Mouse (Mus musculus) CH12.LX (cell line): Measurements from ENCODE around the gene Grap. TPM values are rescaled to one million over a fixed set of nuclear protein-coding genes. Genes with fewer than 3 reads are reported as not detected.

Source experiments
- DNase-seq: peaks from one replicate; pipeline ENCODE4 v3.0.0-alpha.2; 2013; ENCODE audit errors: extremely low read depth
- H3K27ac ChIP-seq: 2 replicates; pipeline ENCODE4 v1.5.1; 2012; ENCODE audit warnings: low read depth, mild to moderate bottlenecking, control low read depth, moderate library complexity; ENCODE audit not compliant: insufficient read depth
- H3K27me3 ChIP-seq: replicated peaks from 2 replicates; pipeline ENCODE3; 2012; ENCODE audit warnings: inconsistent platforms
- H3K36me3 ChIP-seq, 2 experiments: replicated peaks in 1 of 2; 2 replicates each; pipeline versions ENCODE3 to v1.6.1; 2012; ENCODE audit warnings: inconsistent platforms in 1 of 2, low read length in 1 of 2, mild to moderate bottlenecking in 1 of 2, mixed read lengths in 1 of 2, moderate library complexity in 1 of 2; ENCODE audit not compliant: control insufficient read depth in 1 of 2, insufficient read depth in 1 of 2
- H3K4me1 ChIP-seq, 2 experiments: 2 replicates each; pipeline ENCODE4 v1.6.1; 2012; ENCODE audit warnings: inconsistent platforms in 1 of 2, moderate library complexity in 1 of 2; ENCODE audit not compliant: insufficient read depth in 2 of 2, control insufficient read depth in 1 of 2
- H3K4me2 ChIP-seq: 2 replicates; pipeline ENCODE4 v1.6.1; 2012; ENCODE audit warnings: low read depth, mild to moderate bottlenecking, control low read depth; ENCODE audit not compliant: poor library complexity, insufficient read depth, severe bottlenecking
- H3K4me3 ChIP-seq, 3 experiments: fragments of 150-350 bp in 1 of 3; sonication (generic) in 1 of 3; replicated peaks in 1 of 3; 2 replicates each; pipeline versions ENCODE3 to v1.5.1; 2011 to 2012; ENCODE audit warnings: low read depth in 2 of 3, low read length in 2 of 3, mild to moderate bottlenecking in 2 of 3, moderate library complexity in 2 of 3, control low read depth in 1 of 3, improper control_type of control experiment in 1 of 3, inconsistent platforms in 1 of 3, mixed read lengths in 1 of 3; ENCODE audit not compliant: poor library complexity in 1 of 3
- H3K79me2 ChIP-seq: replicated peaks from 2 replicates; pipeline ENCODE4 v1.6.1; 2012; ENCODE audit warnings: mild to moderate bottlenecking, moderate library complexity; ENCODE audit not compliant: control insufficient read depth, poor library complexity, insufficient read depth, severe bottlenecking; ENCODE audit errors: extremely low read depth
- H3K9ac ChIP-seq: 2 replicates; pipeline ENCODE4 v1.6.1; 2012; ENCODE audit warnings: low read depth, mild to moderate bottlenecking, control low read depth, moderate library complexity; ENCODE audit not compliant: insufficient read depth
- H3K9me3 ChIP-seq: replicated peaks from 2 replicates; pipeline ENCODE3; 2012; ENCODE audit warnings: low read length, inconsistent platforms, mixed read lengths
- BHLHE40 ChIP-seq: IDR thresholded peaks from 2 replicates; pipeline ENCODE4 v1.6.1; 2011; ENCODE audit warnings: mild to moderate bottlenecking, low read depth, low read length, improper control_type of control experiment
- CHD2 ChIP-seq: IDR thresholded peaks from 2 replicates; pipeline ENCODE4 v1.6.1; 2011; ENCODE audit warnings: low read length, improper control_type of control experiment
- CTCF ChIP-seq, 2 experiments: IDR thresholded peaks in 1 of 2; conservative IDR thresholded peaks in 1 of 2; 2 replicates each; pipeline ENCODE4 v1.5.1; 2011 to 2012; ENCODE audit warnings: low read depth in 2 of 2, low read length in 2 of 2, improper control_type of control experiment in 1 of 2, inconsistent platforms in 1 of 2, mild to moderate bottlenecking in 1 of 2, moderate library complexity in 1 of 2
- E2F4 ChIP-seq: IDR thresholded peaks from 2 replicates; pipeline ENCODE4 v1.6.1; 2011; ENCODE audit warnings: low read depth, low read length, improper control_type of control experiment; ENCODE audit not compliant: insufficient replicate concordance
- ELF1 ChIP-seq: IDR thresholded peaks from 2 replicates; pipeline ENCODE4 v1.6.1; 2014; ENCODE audit warnings: low read depth, mild to moderate bottlenecking, inconsistent platforms, low read length, improper control_type of control experiment
- EP300 ChIP-seq: IDR thresholded peaks from 2 replicates; pipeline ENCODE4 v1.6.1; 2011; ENCODE audit warnings: low read length, improper control_type of control experiment
- IRF4 ChIP-seq: IDR thresholded peaks from 2 replicates; pipeline ENCODE4 v1.6.1; 2014; ENCODE audit warnings: low read depth, mild to moderate bottlenecking, inconsistent platforms, low read length, improper control_type of control experiment
- KAT2A ChIP-seq: IDR thresholded peaks from 2 replicates; pipeline ENCODE4 v1.6.1; 2012; ENCODE audit warnings: low read length, improper control_type of control experiment, inconsistent platforms; ENCODE audit not compliant: insufficient replicate concordance
- MAFK ChIP-seq: IDR thresholded peaks from 2 replicates; pipeline ENCODE4 v1.6.1; 2011; ENCODE audit warnings: low read length, improper control_type of control experiment; ENCODE audit not compliant: insufficient replicate concordance
- MAZ ChIP-seq: IDR thresholded peaks from 2 replicates; pipeline ENCODE4 v1.6.1; 2012; ENCODE audit warnings: low read depth, mild to moderate bottlenecking, inconsistent platforms, low read length, improper control_type of control experiment, moderate library complexity
- MEF2A ChIP-seq: IDR thresholded peaks from 2 replicates; pipeline ENCODE4 v1.6.1; 2014; ENCODE audit warnings: low read depth, mild to moderate bottlenecking, inconsistent platforms, low read length, improper control_type of control experiment, borderline replicate concordance
- MXI1 ChIP-seq: IDR thresholded peaks from 2 replicates; pipeline ENCODE4 v1.6.1; 2011; ENCODE audit warnings: mild to moderate bottlenecking, low read depth, low read length, improper control_type of control experiment
- MYC ChIP-seq: IDR thresholded peaks from 2 replicates; pipeline ENCODE4 v1.6.1; 2011; ENCODE audit warnings: low read depth, mild to moderate bottlenecking, improper control_type of control experiment, low read length
- NRF1 ChIP-seq: IDR thresholded peaks from 2 replicates; pipeline ENCODE4 v1.6.1; 2014; ENCODE audit warnings: low read depth, mild to moderate bottlenecking, inconsistent platforms, low read length, improper control_type of control experiment, moderate library complexity
- RAD21 ChIP-seq: IDR thresholded peaks from 2 replicates; pipeline ENCODE4 v1.6.1; 2011; ENCODE audit warnings: low read depth, mild to moderate bottlenecking, low read length, improper control_type of control experiment, moderate library complexity
- RCOR1 ChIP-seq: conservative IDR thresholded peaks from 2 replicates; pipeline ENCODE4 v1.6.1; 2012; ENCODE audit warnings: low read depth, mild to moderate bottlenecking, inconsistent platforms, low read length, improper control_type of control experiment
- SIN3A ChIP-seq: IDR thresholded peaks from 2 replicates; pipeline ENCODE4 v1.6.1; 2012; ENCODE audit warnings: low read length, improper control_type of control experiment, inconsistent platforms
- SMC3 ChIP-seq: IDR thresholded peaks from 2 replicates; pipeline ENCODE4 v1.6.1; 2011; ENCODE audit warnings: low read depth, low read length, improper control_type of control experiment
- TCF12 ChIP-seq: IDR thresholded peaks from 2 replicates; pipeline ENCODE4 v1.6.1; 2014; ENCODE audit warnings: low read depth, mild to moderate bottlenecking, inconsistent platforms, low read length, improper control_type of control experiment
- ZC3H11A ChIP-seq: IDR thresholded peaks from 2 replicates; pipeline ENCODE4 v1.6.1; 2012; ENCODE audit warnings: low read depth, mild to moderate bottlenecking, inconsistent platforms, low read length, improper control_type of control experiment
- ZKSCAN1 ChIP-seq: IDR thresholded peaks from 2 replicates; pipeline ENCODE4 v1.6.1; 2012; ENCODE audit warnings: low read depth, inconsistent platforms, low read length, improper control_type of control experiment, borderline replicate concordance
- dilution Hi-C: fragments of 300-500 bp; cut with MboI; formaldehyde crosslinking; loops from 2 replicates; pipeline ENCODE4 v1.14.3; 2020; ENCODE audit warnings: low sequenced_read_pairs; ENCODE audit not compliant: extremely low pct_unique_long_range_greater_than_20kb, extremely low pct_ligation_motif_present
- in situ Hi-C: fragments of 300-500 bp; cut with MboI; formaldehyde crosslinking; loops from 3 replicates; pipeline ENCODE4 v1.14.3; 2019; ENCODE audit warnings: low sequenced_read_pairs, low pct_ligation_motif_present, low pct_unique_long_range_greater_than_20kb, mixed read lengths
- polyA plus RNA-seq: library from polyadenylated mRNA; unstranded; fragments of >175 nt; gene quantifications from 2 replicates; pipeline ENCODE4 v1.2.1, GENCODE M21; 2012; ENCODE audit warnings: low read depth; ENCODE audit not compliant: insufficient read length
- total RNA-seq, 2 experiments: library from RNA; depleted of rRNA; stranded (reverse); fragments of 300-350 nt in 1 of 2; fragments of >200 nt in 1 of 2; gene quantifications; 2 replicates each; pipeline ENCODE4 v1.2.3; 2012 to 2014

Gene Grap
- total and polyA plus RNA-seq, 3 experiments = 274 to 412 (median 280) TPM

DNA sequence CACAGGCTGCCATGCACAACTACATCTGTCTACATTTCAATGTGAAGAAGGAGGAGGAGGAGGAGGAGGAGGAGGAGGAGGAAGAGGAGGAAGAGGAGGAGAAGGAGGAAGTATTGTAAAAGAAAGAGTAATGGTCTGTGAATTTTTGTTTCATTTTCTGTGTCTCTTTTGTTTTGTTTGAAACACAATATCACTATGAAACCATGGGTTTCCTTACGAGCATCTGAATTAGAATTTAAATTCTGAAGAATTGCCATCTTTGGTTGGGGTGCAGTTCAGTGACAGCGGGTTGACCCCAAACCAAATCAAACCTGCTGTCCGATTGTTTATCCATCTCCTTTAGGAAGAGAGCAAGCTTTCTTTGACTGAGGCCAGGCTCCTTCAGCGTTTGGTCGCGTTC, 33.7 kb upstream of the Grap start:
- Histone ChIP-seq H3K36me3 (peaks cover 0 to 2% of the 10 kb centered on the region in 2 experiments), H3K27ac (no peak overlapping the region), H3K4me3 (peak overlapping the region; percentile 7 to 43 (median 32)), H3K9me3 (peaks cover 18% of the 10 kb centered on the region), H3K79me2 (no peaks in the 10 kb centered on the region), H3K27me3 (peaks cover 35% of the 10 kb centered on the region), H3K4me1 (peaks cover 7 to 22% of the 10 kb centered on the region in 2 experiments), H3K9ac (peak overlapping the region; percentile 87), H3K4me2 (peak overlapping the region; percentile 84)
- dilution Hi-C loops (no loop called here), in situ Hi-C loops (loop anchor here (5.0 kb wide), 1 partner anchor 202 kb away; no protein-coding TSS in a partner anchor)
- 0 out of 2 replicates have a peak, but pooled peaks have one; percentile 45 for TF ChIP-seq RCOR1
- no peak for TF ChIP-seq E2F4
- TF ChIP-seq IRF4 = 0 out of 2 replicates have a peak, but pooled peaks have one; percentile 36
- peak; percentile 44; the same call in 1 of the 2 replicates for TF ChIP-seq EP300
- TF ChIP-seq SIN3A = peak; percentile 68
- no peak for TF ChIP-seq CTCF (conservative IDR thresholded peaks at IDR 0.05 in 1 of 2, IDR thresholded peaks at IDR 0.05 in 1 of 2; ENCODE audit: low read depth in 2 of 2, low read length in 2 of 2)
- no peak; the same call in 1 of the 2 replicates for TF ChIP-seq NRF1
- TF ChIP-seq MXI1 = no peak
- 0 out of 2 replicates have a peak, but pooled peaks have one; percentile 21 for TF ChIP-seq KAT2A
- DNase-seq = no peak

DNA sequence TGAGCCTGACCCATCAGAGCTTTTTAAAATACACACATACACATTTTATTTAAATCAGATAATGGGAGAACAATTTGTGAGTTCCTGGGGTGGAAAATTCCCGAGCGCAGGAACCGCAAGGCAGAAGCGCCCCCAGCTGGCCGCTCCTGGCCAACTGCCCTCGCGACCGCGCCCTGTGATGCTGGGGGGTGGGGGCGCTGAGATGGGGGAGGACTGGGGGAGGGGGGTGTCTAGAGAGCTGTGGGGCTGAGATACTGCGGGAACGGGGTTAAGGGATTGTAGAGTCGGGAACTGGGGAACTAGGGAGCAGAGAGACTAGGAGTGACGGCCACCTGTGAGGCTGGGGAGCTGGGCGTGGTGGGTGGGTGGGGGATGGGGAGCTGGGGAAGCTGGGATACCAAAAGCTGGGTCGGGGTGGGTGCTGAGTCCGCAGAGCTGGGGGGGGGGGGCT, 33.2 kb upstream of the Grap start:
- Histone ChIP-seq H3K4me2 (peak overlapping the region; percentile 84), H3K9ac (peak overlapping the region; percentile 87), H3K79me2 (no peaks in the 10 kb centered on the region), H3K27ac (peak overlapping the region; percentile 72; the same call in 1 of the 2 replicates), H3K36me3 (peaks cover 0 to 2% of the 10 kb centered on the region in 2 experiments), H3K4me3 (peak overlapping the region; percentile 7 to 43 (median 32)), H3K9me3 (peaks cover 19% of the 10 kb centered on the region), H3K4me1 (peaks cover 7 to 22% of the 10 kb centered on the region in 2 experiments), H3K27me3 (peaks cover 31% of the 10 kb centered on the region)
- in situ Hi-C loops (loop anchor here (5.0 kb wide), 2 partner anchors 97 to 203 kb away; no protein-coding TSS in a partner anchor), dilution Hi-C loops (no loop called here)
- peak; percentile 50 for DNase-seq
- TF ChIP-seq MAZ (peak; percentile 81), TCF12 (peak; percentile 60; the same call in 1 of the 2 replicates), CTCF (conservative IDR thresholded peaks at IDR 0.05 in 1 of 2, IDR thresholded peaks at IDR 0.05 in 1 of 2; ENCODE audit: low read depth in 2 of 2, low read length in 2 of 2) (peak in 1 of 2 experiments; percentile 86; a peak in 2 of 4 replicates), NRF1 (0 out of 2 replicates have a peak, but pooled peaks have one; percentile 22), ZC3H11A (peak; percentile 54), BHLHE40 (no peak; the same call in 1 of the 2 replicates), MAFK (no peak), CHD2 (peak; percentile 70), IRF4 (peak; percentile 69), ELF1 (0 out of 2 replicates have a peak, but pooled peaks have one; percentile 7), MYC (peak; percentile 68), SMC3 (peak; percentile 81), RAD21 (peak; percentile 76), MEF2A (0 out of 2 replicates have a peak, but pooled peaks have one; percentile 53), MXI1 (no peak), SIN3A (0 out of 2 replicates have a peak, but pooled peaks have one; percentile 20), ZKSCAN1 (no peak)
